Mouse (Mus musculus) CH12.LX (cell line): ENCODE results near the gene Rhobtb3.

Experiments used
- BHLHE40 ChIP-seq: IDR thresholded peaks from 2 replicates; pipeline ENCODE4 v1.6.1; 2011; ENCODE audit warnings: mild to moderate bottlenecking, low read depth, low read length, improper control_type of control experiment
- E2F4 ChIP-seq: IDR thresholded peaks from 2 replicates; pipeline ENCODE4 v1.6.1; 2011; ENCODE audit warnings: low read depth, low read length, improper control_type of control experiment; ENCODE audit not compliant: insufficient replicate concordance
- ELF1 ChIP-seq: IDR thresholded peaks from 2 replicates; pipeline ENCODE4 v1.6.1; 2014; ENCODE audit warnings: low read depth, mild to moderate bottlenecking, inconsistent platforms, low read length, improper control_type of control experiment
- HCFC1 ChIP-seq: IDR thresholded peaks from 2 replicates; pipeline ENCODE4 v1.6.1; 2012; ENCODE audit warnings: low read depth, mild to moderate bottlenecking, inconsistent platforms, low read length, improper control_type of control experiment
- MAZ ChIP-seq: IDR thresholded peaks from 2 replicates; pipeline ENCODE4 v1.6.1; 2012; ENCODE audit warnings: low read depth, mild to moderate bottlenecking, inconsistent platforms, low read length, improper control_type of control experiment, moderate library complexity
- NELFE ChIP-seq: IDR thresholded peaks from 2 replicates; pipeline ENCODE4 v1.6.1; 2011; ENCODE audit warnings: low read depth, low read length, improper control_type of control experiment
- POLR2A ChIP-seq: IDR thresholded peaks from 2 replicates; pipeline ENCODE4 v1.6.1; 2011; ENCODE audit warnings: low read depth, mild to moderate bottlenecking, improper control_type of control experiment, low read length
- TBP ChIP-seq: conservative IDR thresholded peaks from 2 replicates; pipeline ENCODE4 v1.6.1; 2011; ENCODE audit warnings: low read depth, low read length, improper control_type of control experiment
- USF1 ChIP-seq: IDR thresholded peaks from 2 replicates; pipeline ENCODE4 v1.6.1; 2014; ENCODE audit warnings: low read depth, mild to moderate bottlenecking, inconsistent platforms, low read length, improper control_type of control experiment
- ZKSCAN1 ChIP-seq: IDR thresholded peaks from 2 replicates; pipeline ENCODE4 v1.6.1; 2012; ENCODE audit warnings: low read depth, inconsistent platforms, low read length, improper control_type of control experiment, borderline replicate concordance
- ZNF384 ChIP-seq: IDR thresholded peaks from 2 replicates; pipeline ENCODE4 v1.6.1; 2012; ENCODE audit warnings: low read depth, low read length, improper control_type of control experiment, inconsistent platforms

DNA sequence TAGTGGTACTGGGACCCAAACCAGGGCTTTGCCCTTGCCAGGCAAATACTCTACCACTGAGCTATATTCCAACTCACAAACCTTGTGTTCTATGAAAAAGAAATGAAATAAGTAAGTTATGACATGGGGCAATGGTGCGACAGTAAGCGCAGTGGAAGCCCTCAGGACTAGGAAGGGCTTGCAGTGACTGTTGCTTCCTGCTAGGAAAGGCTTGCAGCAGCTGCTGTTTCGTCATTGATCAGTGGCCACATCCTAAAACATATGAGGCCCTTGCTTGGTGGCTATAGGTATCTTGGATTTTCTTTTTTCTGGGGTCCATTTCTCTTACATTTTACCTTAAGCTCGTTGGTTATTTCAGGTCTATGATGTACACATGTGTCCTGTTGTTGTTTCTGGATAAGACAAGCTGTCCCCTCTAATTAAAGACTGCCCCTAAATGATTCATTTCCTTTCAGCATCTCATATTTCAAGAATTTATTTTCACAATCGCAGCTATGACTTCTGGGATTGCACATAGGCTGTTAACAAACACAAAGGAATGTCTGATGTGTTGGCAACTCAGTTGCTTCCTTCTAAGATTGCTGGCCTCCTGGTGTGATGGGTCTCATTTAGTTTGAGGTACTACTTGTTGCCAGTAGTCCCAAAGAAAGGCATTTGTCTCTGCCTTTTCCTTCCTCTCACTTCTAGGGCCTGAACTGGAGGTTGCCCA lies 119.0 kb downstream of the Rhobtb3 start:
- no peak for TF ChIP-seq E2F4
- no peak for TF ChIP-seq ELF1
- no peak for TF ChIP-seq ZKSCAN1
- no peak for TF ChIP-seq POLR2A
- TF ChIP-seq HCFC1, result no peak
- no peak for TF ChIP-seq MAZ
- TF ChIP-seq TBP, result no peak
- no peak for TF ChIP-seq USF1
- no peak for TF ChIP-seq BHLHE40
- no peak for TF ChIP-seq NELFE
- TF ChIP-seq ZNF384, result no peak
